Mouse (Mus musculus) embryo, embryonic 10.5 days (tissue): Measurements from ENCODE around the gene Plxna1.
A peak's percentile ranks its signal among the peaks of the same experiment; 100 is the strongest.

Experiments used
- DNase-seq: peaks from one replicate; pipeline ENCODE4 v3.0.0-alpha.2; 2015; ENCODE audit warnings: low spot score

Plxna1 gene

DNA sequence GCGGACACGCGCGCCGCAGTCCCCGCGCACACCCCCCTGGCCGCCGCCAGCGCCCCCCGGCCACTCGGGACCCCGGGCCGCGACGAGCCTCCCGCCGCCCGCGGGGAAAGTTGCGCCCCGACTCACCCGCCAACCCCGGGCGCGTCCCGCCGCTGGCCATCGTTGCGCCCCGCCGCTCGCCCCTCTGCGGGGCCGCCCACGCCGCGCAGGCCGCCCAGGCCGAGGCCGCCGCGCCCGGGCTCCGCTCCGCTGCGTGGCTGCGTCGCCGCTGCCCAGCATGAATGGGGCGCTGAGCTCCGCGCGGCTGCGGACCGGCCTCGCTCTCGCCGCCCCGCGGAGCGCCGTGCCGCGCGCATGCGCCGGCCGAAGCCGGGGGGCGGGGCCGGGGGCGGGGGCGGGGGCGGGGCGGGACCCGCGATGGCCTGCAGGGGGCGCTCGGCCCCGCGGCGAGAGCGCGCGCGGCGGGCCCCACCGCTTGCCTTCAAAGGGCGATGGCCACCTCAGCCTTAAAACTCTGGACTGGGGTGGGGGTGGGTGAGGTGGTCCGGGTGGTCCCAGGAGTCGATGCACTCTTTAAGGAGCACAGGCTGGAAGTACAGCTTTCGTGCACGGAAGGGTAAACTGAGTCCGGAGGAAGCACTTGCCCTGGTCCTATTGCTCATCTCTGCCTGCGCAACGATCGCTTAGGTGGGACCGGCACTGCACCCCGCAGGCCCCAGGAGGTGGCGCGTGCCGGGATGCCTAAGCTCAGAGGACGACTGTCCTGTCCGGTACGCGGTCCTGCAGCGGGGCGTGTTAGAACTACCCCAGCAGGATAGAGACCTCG is at the start of gene Plxna1:
TSS of gene Plxna1 (minus strand) at position 340 of the 826 bp plus-strand sequence.
- peak; percentile 73 for DNase-seq

DNA sequence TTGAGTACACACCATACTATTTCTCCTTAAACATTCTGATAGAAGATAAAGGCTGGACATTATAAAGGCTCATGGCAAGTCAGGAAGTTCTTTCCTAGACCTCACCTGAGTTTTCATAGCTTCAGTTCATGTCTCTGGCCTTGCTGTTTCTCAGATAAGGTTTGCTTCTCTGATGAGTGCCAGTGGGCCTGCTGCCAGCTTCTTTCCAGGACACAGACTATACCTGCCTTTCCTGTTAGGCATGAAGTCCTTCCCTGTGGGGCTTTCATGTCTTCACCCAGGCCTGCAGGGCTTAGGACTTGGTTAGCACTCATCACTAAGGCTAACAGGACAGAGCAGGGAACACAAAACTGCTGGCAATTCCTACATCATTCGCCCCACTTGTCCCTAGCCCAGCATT is 46.6 kb upstream of the Plxna1 start:
- no peak for DNase-seq

DNA sequence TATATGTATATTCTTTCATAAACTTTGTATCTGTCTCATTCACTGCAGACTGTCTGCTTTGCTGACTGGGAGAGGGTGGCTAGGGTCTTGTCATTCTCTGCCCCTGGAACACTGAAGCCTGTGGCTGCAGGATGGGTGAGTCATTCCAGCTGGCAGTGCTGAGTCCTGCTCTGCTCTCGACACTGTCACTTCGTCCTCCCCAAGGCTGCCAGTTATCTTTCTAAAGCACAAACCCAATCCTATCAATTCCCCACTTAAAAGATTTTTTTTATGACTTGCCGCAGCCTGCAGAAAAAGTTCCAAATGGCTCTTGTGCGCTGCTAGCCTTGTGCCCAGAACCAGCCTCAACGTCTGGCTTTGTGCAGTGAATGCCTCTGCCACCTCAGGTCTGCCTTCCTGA is 45.8 kb upstream of the Plxna1 start:
- no peak for DNase-seq

DNA sequence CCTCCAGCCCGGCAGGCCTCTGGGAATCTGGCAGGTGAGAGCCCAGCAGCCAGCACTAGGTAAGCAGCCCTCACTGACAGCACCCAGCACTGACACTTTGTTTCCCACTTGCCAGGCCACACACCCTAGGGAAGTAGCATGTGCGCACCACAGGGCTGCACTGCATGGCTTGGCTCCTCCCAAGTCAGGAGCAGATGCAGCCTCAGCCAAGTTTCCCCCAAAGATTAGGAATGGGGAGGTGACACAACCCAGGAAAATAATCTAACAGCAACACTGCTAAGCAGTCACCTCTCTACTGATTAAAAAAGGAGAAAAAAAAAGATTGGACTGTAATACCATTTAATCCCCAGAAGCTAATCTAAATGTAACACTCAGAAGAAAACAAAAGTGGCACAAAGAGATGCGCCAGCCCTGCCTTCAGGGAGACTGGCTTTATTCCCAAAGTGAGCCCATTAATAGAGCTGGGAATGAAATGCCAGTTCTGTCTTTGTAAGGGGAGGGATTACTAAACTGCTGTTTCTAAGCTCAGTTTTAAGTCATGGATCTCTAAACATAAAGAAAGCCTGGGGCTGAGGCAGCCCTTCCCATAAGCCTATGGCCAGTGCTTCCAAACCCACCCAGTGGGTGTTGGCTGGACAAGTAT is 44.9 kb upstream of the Plxna1 start:
- no peak for DNase-seq

DNA sequence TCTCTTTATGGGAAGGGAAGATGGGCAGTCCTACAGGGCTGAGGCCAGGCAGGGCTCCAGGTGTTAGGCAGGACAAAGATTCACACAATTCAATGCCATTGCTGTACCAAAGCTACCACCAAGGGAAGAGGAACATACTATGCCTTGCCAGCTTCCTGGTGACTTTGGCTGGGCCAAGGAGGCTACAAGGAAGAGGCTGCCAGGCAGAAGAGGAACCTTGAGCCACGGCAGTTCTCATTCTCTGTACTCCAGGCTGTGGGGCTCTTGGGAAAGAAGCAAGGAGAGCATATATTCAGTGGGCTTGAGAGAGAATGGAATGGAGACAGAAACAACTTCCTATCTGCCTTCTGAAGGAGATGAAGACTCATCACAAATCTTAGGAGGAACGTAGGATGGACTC is 42.5 kb upstream of the Plxna1 start:
- DNase-seq: no peak

DNA sequence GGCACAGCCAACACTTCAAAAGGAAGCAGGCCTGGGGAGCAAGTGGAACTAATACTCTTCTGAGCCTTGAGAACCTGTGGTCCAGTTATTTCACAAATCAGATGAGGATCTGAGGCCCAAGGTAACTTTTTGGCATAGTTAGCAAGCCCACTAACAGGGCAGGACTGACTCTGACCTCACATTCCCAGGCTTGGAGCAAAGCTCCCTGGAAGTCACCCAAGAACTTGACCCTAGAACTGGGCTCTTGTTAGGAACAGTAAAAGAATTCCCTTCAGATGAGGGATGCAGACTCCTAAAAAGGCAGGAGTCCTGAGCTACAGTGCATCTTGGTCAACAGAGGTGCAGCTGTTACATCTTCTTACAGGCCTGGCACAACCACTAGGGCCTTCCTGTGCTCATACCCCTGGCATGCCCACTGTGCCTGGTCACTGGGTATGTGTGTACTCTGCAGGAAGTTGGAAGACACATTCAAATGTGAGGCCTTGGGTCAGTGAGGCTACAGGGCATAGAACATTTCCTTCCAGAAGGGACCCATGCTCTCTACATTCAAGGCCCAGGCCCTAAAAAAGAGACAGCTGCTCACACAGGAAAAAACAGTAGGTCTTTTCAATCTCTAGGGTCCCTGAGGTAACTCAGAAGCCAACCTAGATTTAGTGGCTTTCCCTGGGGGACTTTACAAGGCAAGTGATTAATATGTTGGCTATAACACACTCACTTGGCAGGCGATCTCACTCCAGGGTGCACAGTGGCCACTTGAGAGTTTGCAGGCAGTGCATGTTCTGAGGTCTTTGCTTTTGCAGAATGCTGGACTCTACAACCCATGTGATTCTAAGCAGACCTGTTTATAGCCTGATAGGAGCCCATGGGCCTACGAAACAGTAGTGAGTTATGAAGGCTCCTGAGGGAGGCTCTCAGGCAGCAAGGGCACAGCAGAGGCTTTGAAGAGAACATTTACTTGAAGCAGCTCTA is 41.1 kb upstream of the Plxna1 start:
- DNase-seq: no peak

DNA sequence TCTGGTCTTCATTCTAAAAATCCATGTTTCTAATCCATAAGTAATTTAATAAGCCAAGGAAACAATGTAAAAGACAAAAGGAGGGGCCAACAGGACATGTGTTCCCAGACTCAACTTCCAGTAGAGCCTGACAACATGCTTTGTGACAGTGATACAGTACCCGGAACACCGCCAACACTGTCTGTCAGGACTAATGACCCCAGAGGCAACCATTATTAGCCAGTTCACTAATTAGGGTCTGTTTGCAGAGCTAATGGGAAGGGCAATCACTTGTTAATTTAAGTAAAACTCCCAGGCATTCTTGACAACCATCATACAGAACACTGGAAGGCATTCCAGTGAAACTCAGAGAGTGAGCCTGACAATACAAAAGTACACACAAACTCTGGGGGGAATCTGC is 40.0 kb upstream of the Plxna1 start:
- DNase-seq: no peak

DNA sequence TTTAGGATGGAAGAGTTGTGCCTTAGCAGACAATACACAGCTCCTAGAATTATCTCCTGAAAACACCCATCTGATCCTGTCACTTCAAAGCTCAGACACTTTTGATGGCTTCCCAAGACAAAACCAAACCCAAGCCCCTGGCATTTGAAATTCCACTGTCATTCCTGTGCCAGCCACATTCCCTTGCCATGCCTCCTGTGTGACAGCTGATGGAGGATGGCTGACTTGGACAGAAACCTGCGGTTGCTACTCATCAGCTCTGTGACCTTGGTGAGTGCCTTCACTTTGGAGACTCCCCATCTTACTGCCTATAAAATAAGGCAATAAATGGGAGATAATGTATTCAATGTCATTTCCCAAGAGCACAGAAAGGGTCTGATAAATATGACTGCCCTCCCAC is 37.1 kb upstream of the Plxna1 start:
- DNase-seq: no peak

DNA sequence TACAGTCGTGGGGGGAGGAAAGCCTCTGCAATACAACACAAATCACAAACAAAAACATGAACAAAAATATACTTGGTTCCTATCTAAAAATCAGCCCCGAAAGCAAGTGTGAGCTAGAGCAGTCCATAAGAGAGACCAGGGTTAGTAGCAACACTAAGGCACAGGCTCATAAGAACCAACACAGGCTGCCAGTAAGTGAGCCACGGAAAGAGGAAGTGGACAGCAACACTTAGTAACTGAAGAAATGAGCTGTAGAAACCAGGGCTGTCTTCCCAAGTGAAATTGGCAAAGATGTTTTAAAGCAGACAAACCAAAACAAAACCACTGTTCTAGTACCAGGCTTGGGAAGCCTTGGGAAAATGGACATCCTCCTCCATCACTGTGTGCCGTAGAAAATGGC is 35.5 kb upstream of the Plxna1 start:
- DNase-seq: no peak

DNA sequence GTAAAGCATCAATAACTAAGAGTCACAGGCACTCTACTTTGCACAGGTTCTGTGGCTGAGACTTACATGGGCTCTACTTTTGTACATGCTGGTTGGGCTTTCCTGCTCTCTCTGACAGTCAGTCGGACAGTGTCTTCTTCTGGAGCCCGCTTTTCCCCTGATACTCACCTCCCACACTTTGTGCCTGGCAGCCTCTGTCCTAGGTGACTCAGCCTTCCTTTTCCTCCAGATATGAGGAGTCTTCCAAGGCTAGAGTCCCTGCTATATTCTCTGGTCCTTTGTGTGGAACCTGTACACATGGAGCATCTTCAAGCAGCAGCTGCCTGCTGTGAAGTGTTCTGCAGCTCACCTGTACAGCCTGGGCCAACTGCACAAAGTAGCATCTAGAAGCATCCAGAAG is 31.4 kb upstream of the Plxna1 start:
- DNase-seq: no peak

DNA sequence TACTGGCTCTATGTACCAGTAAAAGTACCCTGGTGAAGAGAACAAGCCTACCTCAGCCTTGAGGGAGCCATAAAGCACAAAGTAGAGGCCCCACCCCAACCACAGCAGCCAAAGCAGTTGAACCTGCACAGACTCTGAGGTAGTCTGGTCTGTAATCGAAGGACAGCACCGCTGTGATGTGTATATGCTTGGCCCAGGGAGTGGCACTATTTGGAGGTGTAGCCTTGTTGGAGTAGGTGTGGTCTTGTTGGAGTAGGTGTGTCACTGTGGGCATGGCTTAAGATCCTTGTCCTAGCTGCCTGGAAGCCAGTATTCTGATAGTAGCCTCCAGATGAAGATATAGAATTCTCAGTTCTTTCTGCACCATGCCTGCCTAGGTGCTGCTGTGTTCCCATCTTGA is 29.8 kb upstream of the Plxna1 start:
- DNase-seq: no peak

DNA sequence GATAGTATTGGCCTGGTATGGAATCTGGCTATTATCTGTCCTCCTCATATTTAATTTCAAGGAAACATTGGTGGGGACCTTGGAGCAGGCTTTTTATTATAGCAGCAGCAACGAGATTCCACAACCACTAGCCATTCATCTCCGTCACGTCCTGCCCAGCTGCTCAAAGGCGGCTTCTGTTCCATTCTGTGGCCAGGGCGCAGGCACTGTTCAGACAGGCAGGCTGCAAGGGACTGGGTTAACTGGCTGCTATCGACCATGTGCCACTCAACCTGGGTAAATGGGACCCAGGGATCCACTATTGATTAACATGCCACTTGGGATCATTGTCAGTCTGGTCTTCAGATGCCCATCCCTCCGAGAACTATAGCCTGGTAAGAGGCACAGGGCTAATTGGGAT is 27.4 kb upstream of the Plxna1 start:
- no peak for DNase-seq

DNA sequence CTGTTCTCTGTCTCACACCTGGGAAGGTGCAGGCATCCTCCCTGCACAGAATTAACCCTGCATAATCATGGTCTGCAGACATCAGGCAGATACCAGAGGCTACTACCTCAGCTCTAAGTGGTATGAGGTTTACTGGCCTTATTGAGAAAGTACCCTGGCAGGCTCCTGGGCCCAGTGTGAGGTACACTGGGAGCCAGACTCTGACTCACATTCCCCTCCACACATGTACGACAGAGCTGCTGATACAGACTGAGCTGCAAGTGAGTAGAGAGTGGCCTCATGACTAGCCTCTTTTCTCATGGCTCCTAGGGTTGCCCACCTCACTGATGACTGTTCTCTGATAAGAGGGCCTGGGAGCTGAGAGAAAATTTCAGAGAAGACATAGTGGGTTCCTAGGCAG is 24.5 kb upstream of the Plxna1 start:
- no peak for DNase-seq

DNA sequence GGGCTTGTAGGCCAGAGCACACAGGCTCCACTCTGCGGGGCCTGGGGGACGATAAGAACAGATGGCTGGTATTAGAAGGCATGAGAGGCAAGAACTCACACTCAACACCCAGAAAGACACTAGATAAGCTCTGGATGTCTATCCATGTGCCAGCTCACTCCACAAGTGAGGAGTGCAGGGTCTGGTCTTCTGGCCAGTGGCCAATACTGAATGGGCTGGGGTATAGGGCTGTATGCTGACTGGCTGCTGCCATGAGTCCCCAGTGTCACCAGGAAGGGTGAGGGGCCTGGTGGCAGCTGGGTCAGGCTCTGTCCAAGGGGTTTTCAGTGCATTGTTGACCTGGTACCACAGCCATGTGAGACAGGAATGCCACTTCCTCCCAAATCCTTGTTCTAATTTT is 22.3 kb upstream of the Plxna1 start:
- DNase-seq: no peak

DNA sequence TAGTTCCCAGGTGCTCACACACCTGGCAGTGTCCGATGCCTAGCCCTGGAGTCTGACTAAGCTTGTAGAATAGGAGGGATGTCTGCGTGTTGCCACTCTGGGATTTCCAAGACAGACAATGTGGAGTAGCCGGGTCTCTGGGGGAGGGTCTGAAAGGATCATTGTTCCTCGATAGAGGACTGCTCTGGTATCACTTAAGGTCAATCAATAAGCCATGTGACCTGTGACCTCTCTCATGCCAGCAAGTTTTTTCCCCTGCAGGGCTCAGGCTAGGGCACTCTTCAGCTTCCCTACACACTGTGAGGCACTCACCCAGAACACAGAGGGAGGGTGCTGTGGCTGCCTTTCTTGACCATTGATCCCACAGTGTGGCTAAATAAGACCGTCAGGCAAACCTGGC is 19.4 kb upstream of the Plxna1 start:
- DNase-seq: peak; percentile 60

DNA sequence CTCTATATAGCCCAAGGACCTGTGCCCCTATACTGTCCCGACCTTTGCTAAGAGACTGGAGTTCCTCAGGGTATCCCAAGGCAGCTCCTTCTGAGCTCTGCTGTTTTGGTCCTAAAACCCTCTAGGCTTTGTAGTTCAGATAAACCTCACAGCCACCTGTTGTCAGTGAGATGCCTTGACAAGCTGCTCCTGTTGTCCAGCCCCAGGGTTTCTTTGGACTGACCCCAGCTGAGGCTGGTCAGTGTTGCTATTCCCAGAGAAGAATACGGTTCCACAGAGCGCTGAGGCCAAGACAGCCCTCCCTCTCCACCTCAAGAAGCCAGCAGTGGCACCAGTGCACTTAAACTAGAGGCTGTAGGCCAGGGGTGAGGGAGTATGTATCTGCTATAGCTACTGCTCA is 18.8 kb upstream of the Plxna1 start:
- DNase-seq: no peak

DNA sequence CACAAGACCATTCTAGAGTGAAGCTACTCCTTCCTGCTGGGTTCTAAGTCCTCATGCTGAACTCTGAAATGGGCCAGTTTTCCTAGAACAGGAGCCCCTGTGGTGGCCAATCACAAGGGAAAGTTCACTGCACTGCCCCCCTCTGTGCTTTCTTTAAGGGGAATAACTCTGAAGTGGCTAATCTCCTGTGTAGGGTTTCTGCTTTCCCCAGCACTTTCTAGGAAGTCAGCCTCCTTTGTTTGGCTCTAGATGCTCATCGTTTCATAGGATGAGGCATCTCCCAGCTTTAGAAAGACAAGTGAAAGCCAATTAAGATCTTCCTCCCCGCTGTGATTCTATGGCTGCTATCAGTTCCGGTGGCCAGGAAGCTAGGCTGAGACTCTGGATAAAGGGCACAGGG is 18.3 kb upstream of the Plxna1 start:
- DNase-seq: no peak

DNA sequence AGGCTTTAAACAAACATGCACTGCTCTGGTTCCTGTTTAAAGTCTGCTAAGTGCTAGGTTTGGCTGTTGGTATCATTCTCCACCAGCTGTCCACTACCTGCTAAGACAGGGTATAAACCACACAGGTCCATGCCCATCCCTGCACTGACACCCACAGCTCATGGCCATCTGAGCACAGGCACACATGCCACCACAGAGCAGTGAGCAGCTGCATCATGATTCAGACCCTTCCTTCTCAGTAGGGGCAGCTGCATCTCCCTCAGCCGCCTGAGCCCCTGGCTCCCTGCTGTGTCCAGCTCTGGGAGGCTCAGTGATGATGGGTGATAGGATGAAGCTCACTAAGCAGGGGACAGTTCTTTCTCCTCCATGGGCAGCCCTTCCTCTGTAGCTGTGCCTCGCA is 15.8 kb upstream of the Plxna1 start:
- no peak for DNase-seq

DNA sequence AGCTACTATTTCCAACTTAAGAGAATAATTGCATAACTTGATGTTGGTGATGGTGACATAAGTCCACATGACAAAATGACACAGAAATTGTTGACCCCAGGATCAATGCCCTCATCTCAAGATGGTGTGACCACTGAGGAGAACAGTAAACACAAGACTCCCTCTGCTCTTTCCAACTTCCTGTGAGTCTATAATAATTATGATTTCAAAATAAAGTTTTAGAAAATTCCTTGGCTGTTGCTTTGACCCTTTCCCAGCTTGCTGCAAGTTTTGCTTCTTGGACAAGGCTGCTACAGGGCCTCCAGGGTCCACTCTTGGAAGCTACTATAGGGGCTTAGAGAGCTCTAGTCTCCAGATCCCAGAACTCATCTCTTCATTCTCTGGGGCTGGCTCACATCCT is 6.4 kb upstream of the Plxna1 start:
- DNase-seq: no peak

DNA sequence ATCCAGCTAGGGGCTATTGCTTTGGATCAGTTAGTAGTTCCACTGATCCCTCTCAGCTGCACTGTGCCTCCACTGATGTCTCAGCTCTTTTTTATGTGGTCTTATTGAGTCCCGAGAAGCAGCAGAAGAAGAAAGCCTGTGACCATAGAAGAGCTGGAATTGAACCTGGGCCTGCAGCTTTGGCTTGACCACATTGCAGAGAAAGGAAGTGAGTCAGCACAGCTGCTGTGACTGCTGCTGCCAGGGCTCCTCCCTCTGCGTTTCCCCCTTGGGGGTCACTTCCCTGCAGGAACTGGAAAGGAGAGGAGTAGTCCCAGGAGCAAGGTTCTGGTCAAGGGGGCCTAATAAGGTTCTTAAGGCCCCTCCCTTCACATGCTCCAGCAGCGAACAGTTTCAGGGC is 1.9 kb upstream of the Plxna1 start:
- no peak for DNase-seq

DNA sequence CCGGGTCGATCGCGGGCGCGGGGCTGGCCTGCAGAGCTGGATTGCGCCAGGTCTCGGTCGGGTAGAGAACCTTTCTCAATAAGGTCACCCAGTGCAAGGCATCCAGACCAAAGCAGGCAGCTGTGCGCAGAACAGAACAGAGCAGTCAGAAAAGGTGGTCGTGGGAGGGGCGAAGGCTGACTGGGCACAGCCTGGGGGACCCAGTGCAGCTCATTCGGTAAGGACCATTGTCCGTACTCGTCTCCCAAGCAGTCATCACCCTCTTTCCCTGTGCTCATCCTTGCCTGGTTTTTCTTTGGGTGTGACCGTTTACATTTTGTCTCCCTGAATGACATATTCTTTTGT is 659 bp upstream of the Plxna1 start:
- DNase-seq: no peak

DNA sequence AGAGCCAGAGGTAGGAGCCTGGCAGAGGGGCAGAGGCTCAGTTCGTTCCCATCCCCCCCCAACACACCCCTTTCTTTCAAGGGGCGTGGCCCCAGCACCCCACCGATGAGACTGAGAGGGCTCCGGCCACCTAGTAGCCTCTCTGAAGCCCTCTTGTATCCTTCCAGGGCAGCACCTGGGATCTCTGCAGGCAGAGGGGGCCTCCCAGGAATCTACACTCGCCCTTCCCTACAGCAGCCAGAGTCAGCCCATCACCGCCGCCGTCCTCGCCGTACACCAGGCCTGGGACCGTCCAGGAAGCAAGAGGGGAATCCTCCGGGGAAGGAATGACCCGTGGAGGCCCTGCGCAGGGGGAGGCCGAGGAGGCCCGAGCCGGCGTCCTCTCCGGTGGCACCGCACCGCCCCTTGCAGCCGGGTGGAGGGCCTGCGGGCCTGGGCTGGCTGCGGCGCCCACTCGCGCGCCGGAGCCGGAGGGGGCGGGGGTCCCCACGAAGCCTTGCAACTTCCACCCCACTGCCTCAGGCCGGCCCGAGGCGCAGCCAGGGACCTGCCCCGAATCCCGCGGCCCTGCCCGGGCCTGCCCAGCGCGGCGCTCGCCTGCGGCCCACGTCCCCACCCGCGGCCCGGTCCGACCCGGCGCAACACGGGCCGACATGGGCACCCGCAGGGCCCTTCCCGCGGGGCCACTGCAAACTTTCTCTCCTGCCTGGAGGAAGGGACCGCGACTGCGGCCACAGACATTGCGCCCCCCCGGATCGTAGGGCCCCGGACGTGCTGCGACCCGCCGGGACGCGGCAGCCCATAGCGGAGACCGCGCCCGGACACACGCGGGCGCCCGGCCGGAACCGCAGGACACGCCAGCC is 771 bp downstream of the Plxna1 start:
- DNase-seq: peak; percentile 63
